Mouse (Mus musculus): Measurements from ENCODE around the gene Abraxas2. TPM values are rescaled to one million over a fixed set of nuclear protein-coding genes. Genes with fewer than 3 reads are reported as not detected.

The Abraxas2 gene
- polyA plus RNA-seq, 1 experiment from 2014 or later, result 38.1 TPM

DNA sequence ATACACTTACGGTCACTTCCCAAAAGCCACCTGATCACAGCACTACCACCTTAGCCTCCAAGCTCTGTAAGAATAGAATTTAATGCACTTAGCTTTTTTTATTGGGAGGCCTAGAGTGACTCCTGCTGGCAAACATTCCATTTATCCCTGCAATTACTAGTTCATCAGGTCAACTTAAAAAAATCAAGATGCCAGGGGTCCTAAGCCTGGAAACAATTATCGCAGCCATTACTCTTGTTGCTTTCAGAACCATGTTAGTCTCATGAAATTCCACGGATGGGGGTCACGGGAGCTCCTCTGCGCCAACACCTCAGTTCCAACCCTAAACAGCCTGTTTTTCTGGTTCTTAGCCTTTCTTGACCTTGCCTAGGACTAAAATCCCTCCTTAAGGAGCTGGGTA lies 43.9 kb upstream of the Abraxas2 start:
- Histone ChIP-seq H3K9me3 (ENCODE audit: control insufficient read depth, low read length) (no peaks in the 10 kb centered on the region), H3K27ac (ENCODE audit: low read length) (no peak overlapping the region), H3K27me3 (replicated peaks; ENCODE audit: control insufficient read depth, insufficient read depth, low read length) (no peaks in the 10 kb centered on the region), H3K9ac (replicated peaks; ENCODE audit: low read depth, low read length) (no peak overlapping the region), H3K4me3 (replicated peaks; ENCODE audit: low read length) (no peak overlapping the region), H3K4me1 (replicated peaks; ENCODE audit: control insufficient read depth, insufficient read depth, low read length) (peaks cover 27% of the 10 kb centered on the region), H3K4me2 (ENCODE audit: low read length) (no peak overlapping the region), H3K36me3 (ENCODE audit: control insufficient read depth, insufficient read depth) (no peaks in the 10 kb centered on the region)
- no peak for ATAC-seq
- WGBS, result 76% methylated on average over 5 of the region's 5 CpGs

DNA sequence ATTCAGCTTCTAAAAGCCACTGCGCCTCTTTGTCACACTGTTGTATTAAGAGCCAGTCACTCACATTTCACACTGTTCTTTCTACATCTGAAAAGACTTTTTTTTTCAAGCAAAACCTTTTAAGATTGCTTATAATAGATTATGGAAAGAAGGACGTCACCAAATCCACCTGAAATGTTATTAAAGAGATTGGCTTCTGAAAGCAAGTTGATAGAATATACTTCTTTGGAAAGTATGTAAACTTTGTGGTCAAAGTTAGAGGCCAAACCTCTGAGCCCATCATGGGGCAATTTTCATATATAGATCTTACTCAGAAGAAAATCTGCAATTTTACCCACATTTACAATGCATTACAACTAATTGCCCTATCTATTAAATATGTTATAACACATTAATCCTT lies 42.5 kb upstream of the Abraxas2 start:
- H3K27ac ChIP-seq (ENCODE audit: low read length), result no peak overlapping the region
- no peak for ATAC-seq
- 32% methylated on average over 2 of the region's 2 CpGs for WGBS

DNA sequence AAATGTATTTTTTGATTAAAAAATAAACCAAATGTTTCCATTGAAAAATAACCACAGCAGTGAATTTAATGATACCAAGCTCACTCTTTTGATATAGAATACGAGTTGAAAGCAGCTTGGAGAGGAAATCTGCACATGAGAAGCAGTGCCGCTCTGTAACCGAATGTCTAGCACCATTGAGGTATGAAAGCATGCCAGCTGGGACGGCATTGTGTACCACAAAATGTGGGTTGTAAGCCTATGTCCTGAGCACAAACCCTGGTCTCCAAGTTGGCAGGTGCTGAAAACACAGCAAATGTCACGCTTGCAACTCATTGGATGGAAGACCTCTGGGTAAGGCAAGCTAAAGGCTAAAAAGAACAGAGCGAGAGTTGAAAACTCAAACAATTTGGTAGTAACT lies 42.0 kb upstream of the Abraxas2 start:
- WGBS, result 27% methylated on average over 6 of the region's 6 CpGs
- Histone ChIP-seq H3K9me3 (ENCODE audit: control insufficient read depth, low read length) (no peaks in the 10 kb centered on the region), H3K27ac (ENCODE audit: low read length) (peak overlapping the region; percentile 41), H3K4me2 (ENCODE audit: low read length) (no peak overlapping the region), H3K36me3 (ENCODE audit: control insufficient read depth, insufficient read depth) (no peaks in the 10 kb centered on the region), H3K4me3 (replicated peaks; ENCODE audit: low read length) (no peak overlapping the region), H3K4me1 (replicated peaks; ENCODE audit: control insufficient read depth, insufficient read depth, low read length) (peaks cover 15% of the 10 kb centered on the region), H3K27me3 (replicated peaks; ENCODE audit: control insufficient read depth, insufficient read depth, low read length) (no peaks in the 10 kb centered on the region), H3K9ac (replicated peaks; ENCODE audit: low read depth, low read length) (no peak overlapping the region)
- no peak; the same call in 1 of the 2 replicates for ATAC-seq

More for the DNA sequence above, 42.5 kb upstream of the Abraxas2 start:
- no peaks in the 10 kb centered on the region for H3K27me3 ChIP-seq (replicated peaks; ENCODE audit: control insufficient read depth, insufficient read depth, low read length)
- no peaks in the 10 kb centered on the region for H3K36me3 ChIP-seq (ENCODE audit: control insufficient read depth, insufficient read depth)
- no peak overlapping the region for H3K9ac ChIP-seq (replicated peaks; ENCODE audit: low read depth, low read length)
- peaks cover 20% of the 10 kb centered on the region for H3K4me1 ChIP-seq (replicated peaks; ENCODE audit: control insufficient read depth, insufficient read depth, low read length)
- no peak overlapping the region for H3K4me3 ChIP-seq (replicated peaks; ENCODE audit: low read length)
- H3K4me2 ChIP-seq (ENCODE audit: low read length), result no peak overlapping the region
- no peaks in the 10 kb centered on the region for H3K9me3 ChIP-seq (ENCODE audit: control insufficient read depth, low read length)

DNA sequence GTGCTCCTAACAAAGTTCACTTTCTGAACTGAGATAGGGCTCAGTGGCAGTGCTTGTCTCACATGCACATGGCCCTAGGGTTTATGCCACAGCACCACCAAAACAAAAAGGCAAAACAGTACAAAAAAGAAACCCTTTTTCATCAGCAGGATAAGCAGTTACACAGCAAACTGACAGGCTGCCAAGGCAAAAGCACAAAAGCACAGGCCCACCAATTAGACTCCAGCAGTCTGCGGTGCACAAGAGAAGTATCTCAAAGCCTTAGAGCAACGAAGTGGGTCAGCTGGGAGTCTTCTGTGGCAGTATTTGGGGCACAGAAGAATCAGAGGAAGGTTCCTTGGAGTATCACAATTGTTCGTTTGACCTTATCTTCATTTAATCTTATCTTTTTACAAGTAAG lies 38.3 kb upstream of the Abraxas2 start:
- peak overlapping the region; percentile 12; the same call in 1 of the 2 replicates for H3K27ac ChIP-seq (ENCODE audit: low read length)

DNA sequence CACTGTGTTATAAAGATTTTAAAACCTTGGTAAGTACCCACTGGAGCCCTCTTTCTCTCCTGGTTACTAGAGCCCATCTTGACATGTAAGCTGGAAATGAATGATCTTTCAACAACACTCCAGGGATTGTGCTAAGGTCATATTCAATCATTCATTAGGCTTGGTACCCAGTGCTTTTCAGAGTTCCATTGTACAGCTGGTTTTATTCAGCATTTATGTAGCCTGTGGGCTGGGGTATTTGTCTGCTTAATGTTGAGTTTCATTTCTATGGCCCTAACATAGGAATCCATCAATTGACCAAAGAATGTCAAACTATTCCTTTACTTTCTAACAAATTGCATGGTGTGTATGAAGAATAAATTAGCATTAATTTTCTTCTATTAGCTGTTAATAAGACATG lies 35.2 kb upstream of the Abraxas2 start:
- no peak overlapping the region for H3K27ac ChIP-seq (ENCODE audit: low read length)
- no peaks in the 10 kb centered on the region for H3K27me3 ChIP-seq (replicated peaks; ENCODE audit: control insufficient read depth, insufficient read depth, low read length)
- H3K4me2 ChIP-seq (ENCODE audit: low read length), result no peak overlapping the region
- no peak overlapping the region for H3K9ac ChIP-seq (replicated peaks; ENCODE audit: low read depth, low read length)
- no peak for ATAC-seq
- H3K4me3 ChIP-seq (replicated peaks; ENCODE audit: low read length), result no peak overlapping the region
- peaks cover 6% of the 10 kb centered on the region; the same call in 1 of the 2 replicates for H3K4me1 ChIP-seq (replicated peaks; ENCODE audit: control insufficient read depth, insufficient read depth, low read length)
- H3K36me3 ChIP-seq (ENCODE audit: control insufficient read depth, insufficient read depth), result peaks cover 7% of the 10 kb centered on the region
- no peaks in the 10 kb centered on the region for H3K9me3 ChIP-seq (ENCODE audit: control insufficient read depth, low read length)

More for the DNA sequence above, 38.3 kb upstream of the Abraxas2 start:
- H3K9me3 ChIP-seq (ENCODE audit: control insufficient read depth, low read length), result no peaks in the 10 kb centered on the region
- H3K27me3 ChIP-seq (replicated peaks; ENCODE audit: control insufficient read depth, insufficient read depth, low read length), result no peaks in the 10 kb centered on the region
- no peak overlapping the region for H3K4me2 ChIP-seq (ENCODE audit: low read length)
- peak; percentile 64; the same call in 1 of the 2 replicates for ATAC-seq
- peaks cover 6% of the 10 kb centered on the region; the same call in 1 of the 2 replicates for H3K4me1 ChIP-seq (replicated peaks; ENCODE audit: control insufficient read depth, insufficient read depth, low read length)
- 23% methylated on average over 3 of the region's 3 CpGs for WGBS
- H3K36me3 ChIP-seq (ENCODE audit: control insufficient read depth, insufficient read depth), result peaks cover 4% of the 10 kb centered on the region; the same call in 1 of the 2 replicates
- H3K4me3 ChIP-seq (replicated peaks; ENCODE audit: low read length), result no peak overlapping the region
- no peak overlapping the region for H3K9ac ChIP-seq (replicated peaks; ENCODE audit: low read depth, low read length)

DNA sequence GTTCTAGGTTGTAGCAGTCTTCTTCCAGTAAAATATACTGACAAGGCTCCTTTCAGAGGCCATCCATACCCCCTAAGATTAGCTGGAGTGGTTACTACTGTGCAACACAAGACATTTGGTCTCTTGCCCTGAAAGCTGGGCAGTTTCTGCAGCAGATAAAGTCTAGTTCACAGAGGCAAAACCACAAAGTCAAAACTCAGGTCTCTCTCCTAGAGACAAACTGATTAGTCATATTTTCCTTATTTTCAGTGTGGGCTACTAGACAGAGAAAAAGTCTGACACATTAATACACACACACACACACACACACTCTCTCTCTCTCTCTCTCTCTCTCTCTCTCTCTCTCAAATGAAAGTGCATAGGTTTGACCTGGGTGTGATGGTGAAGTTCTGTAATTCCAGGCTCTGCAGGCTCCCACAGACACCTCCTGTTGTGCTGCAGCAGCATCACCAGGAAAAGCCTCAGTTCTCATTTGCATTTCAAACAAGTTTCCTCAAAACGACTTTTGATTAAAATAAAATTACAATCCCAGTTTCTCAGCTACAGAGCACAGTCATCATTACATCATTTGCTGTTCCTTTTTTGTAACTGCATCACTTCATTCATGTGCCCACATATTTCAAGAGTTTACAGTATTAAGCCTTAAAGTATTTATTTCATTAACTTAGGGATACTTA lies 34.5 kb upstream of the Abraxas2 start:
- ATAC-seq, result no peak
- H3K9ac ChIP-seq (replicated peaks; ENCODE audit: low read depth, low read length), result no peak overlapping the region
- H3K27ac ChIP-seq (ENCODE audit: low read length), result no peak overlapping the region
- H3K36me3 ChIP-seq (ENCODE audit: control insufficient read depth, insufficient read depth), result peaks cover 7% of the 10 kb centered on the region
- H3K4me2 ChIP-seq (ENCODE audit: low read length), result no peak overlapping the region
- H3K27me3 ChIP-seq (replicated peaks; ENCODE audit: control insufficient read depth, insufficient read depth, low read length), result no peaks in the 10 kb centered on the region
- H3K9me3 ChIP-seq (ENCODE audit: control insufficient read depth, low read length), result no peaks in the 10 kb centered on the region
- H3K4me1 ChIP-seq (replicated peaks; ENCODE audit: control insufficient read depth, insufficient read depth, low read length), result peaks cover 6% of the 10 kb centered on the region; the same call in 1 of the 2 replicates
- WGBS, result 12% methylated on average over 1 of the region's 1 CpGs
- H3K4me3 ChIP-seq (replicated peaks; ENCODE audit: low read length), result no peak overlapping the region

DNA sequence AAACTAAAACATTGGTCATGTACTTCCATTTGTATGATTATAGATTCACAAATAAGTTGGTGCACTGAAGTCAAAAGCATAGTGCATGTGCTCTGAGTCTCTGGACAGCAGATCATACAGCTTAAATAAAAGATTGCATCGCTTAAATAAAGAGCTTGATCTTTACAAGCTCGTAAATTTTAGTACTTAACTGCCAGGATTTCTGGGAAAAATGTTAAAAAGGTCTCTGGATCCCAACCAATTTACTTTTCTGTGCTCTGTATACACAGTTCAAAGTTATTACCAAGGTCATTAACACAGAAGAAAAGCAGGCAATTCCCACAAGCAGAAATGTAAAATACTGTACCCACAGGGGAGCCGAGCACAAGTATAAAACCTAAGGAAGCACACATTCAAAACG lies 28.1 kb upstream of the Abraxas2 start:
- H3K4me1 ChIP-seq (replicated peaks; ENCODE audit: control insufficient read depth, insufficient read depth, low read length), result no peaks in the 10 kb centered on the region
- 33% methylated on average over 4 of the region's 4 CpGs for WGBS
- peaks cover 9% of the 10 kb centered on the region for H3K36me3 ChIP-seq (ENCODE audit: control insufficient read depth, insufficient read depth)
- no peak overlapping the region for H3K4me2 ChIP-seq (ENCODE audit: low read length)
- H3K4me3 ChIP-seq (replicated peaks; ENCODE audit: low read length), result no peak overlapping the region
- H3K27ac ChIP-seq (ENCODE audit: low read length), result no peak overlapping the region
- no peak for ATAC-seq
- no peaks in the 10 kb centered on the region for H3K9me3 ChIP-seq (ENCODE audit: control insufficient read depth, low read length)
- no peaks in the 10 kb centered on the region for H3K27me3 ChIP-seq (replicated peaks; ENCODE audit: control insufficient read depth, insufficient read depth, low read length)
- no peak overlapping the region for H3K9ac ChIP-seq (replicated peaks; ENCODE audit: low read depth, low read length)

DNA sequence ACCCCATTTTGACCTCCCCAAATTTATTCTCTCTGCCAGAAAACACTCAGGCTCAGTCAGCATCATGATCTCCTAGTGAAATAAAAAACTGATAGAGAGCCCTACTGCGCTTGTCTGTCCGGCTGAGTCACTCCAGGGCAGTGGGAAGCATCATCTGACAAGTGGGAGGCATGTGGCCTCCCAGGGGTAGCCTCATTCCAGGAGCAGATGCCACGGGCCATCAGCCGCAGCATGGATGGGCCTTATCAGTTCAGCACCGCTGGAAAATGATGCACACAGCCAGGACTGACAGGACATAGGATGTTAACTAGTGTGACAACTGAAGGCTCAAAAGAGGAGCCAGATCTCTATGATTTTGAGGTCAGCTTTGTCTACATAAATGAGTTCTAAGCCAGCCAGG lies 17.7 kb upstream of the Abraxas2 start:
- no peak for ATAC-seq
- Histone ChIP-seq H3K4me1 (replicated peaks; ENCODE audit: control insufficient read depth, insufficient read depth, low read length) (no peaks in the 10 kb centered on the region), H3K36me3 (ENCODE audit: control insufficient read depth, insufficient read depth) (peaks cover 7% of the 10 kb centered on the region; the same call in 1 of the 2 replicates), H3K27me3 (replicated peaks; ENCODE audit: control insufficient read depth, insufficient read depth, low read length) (no peaks in the 10 kb centered on the region), H3K4me2 (ENCODE audit: low read length) (no peak overlapping the region), H3K9me3 (ENCODE audit: control insufficient read depth, low read length) (no peaks in the 10 kb centered on the region), H3K4me3 (replicated peaks; ENCODE audit: low read length) (no peak overlapping the region), H3K27ac (ENCODE audit: low read length) (no peak overlapping the region), H3K9ac (replicated peaks; ENCODE audit: low read depth, low read length) (no peak overlapping the region)
- 92% methylated on average over 5 of the region's 5 CpGs for WGBS

DNA sequence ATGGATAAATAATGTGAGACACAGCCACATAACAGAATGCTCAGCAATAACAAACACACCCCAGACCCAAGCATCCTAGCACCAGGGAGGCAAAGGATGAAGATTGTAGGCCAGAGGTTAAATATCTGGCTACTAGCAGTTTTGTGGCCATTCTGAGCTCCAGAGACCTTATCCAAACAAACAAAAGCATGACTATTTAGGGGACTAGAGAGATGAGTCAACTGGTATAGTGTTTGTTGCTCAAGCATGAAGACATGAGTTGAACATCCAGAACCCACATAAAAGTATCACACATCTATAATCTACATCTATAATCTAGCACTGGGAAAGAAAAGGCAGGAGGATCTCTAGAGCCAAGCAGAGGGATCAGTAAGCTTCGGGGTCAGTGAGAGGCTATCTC lies 16.6 kb upstream of the Abraxas2 start:
- H3K4me3 ChIP-seq (replicated peaks; ENCODE audit: low read length), result no peak overlapping the region
- no peak overlapping the region for H3K4me2 ChIP-seq (ENCODE audit: low read length)
- no peaks in the 10 kb centered on the region for H3K9me3 ChIP-seq (ENCODE audit: control insufficient read depth, low read length)
- ATAC-seq, result no peak
- H3K9ac ChIP-seq (replicated peaks; ENCODE audit: low read depth, low read length), result no peak overlapping the region
- H3K36me3 ChIP-seq (ENCODE audit: control insufficient read depth, insufficient read depth), result peaks cover 10% of the 10 kb centered on the region; the same call in 1 of the 2 replicates
- no peak overlapping the region for H3K27ac ChIP-seq (ENCODE audit: low read length)
- 95% methylated on average over 1 of the region's 1 CpGs for WGBS
- H3K4me1 ChIP-seq (replicated peaks; ENCODE audit: control insufficient read depth, insufficient read depth, low read length), result no peaks in the 10 kb centered on the region
- H3K27me3 ChIP-seq (replicated peaks; ENCODE audit: control insufficient read depth, insufficient read depth, low read length), result no peaks in the 10 kb centered on the region

All from forebrain, embryonic 16.5 days (tissue).